Mouse (Mus musculus) ovary, adult 10 weeks (tissue): ENCODE measurements around the gene Eif3a. TPM values are rescaled to one million over a fixed set of nuclear protein-coding genes. Genes with fewer than 3 reads are reported as not detected.

Source experiments
- polyA plus RNA-seq: library from polyadenylated mRNA; stranded (reverse); fragments of 350-450 nt; fragmentation: Illumina TruSeq; extraction: RNeasy Lipid Tissue Mini Kit (QIAGEN cat#74804); gene quantifications from one replicate; pipeline ENCODE4 v1.2.3, GENCODE M21; 2014

Gene Eif3a
- 332 TPM for polyA plus RNA-seq

GRCm38 (mm10) chr19:60790551-60791161, at the start of gene Eif3a:
Gene Eif3a, minus strand, starts transcription at chr19:60790658.

GRCm38 (mm10) chr19:60811098-60812035, 20.9 kb upstream of the Eif3a start, which contains the start of gene Fam45a:
Gene Fam45a, plus strand, starts transcription at chr19:60811585.

DNA sequence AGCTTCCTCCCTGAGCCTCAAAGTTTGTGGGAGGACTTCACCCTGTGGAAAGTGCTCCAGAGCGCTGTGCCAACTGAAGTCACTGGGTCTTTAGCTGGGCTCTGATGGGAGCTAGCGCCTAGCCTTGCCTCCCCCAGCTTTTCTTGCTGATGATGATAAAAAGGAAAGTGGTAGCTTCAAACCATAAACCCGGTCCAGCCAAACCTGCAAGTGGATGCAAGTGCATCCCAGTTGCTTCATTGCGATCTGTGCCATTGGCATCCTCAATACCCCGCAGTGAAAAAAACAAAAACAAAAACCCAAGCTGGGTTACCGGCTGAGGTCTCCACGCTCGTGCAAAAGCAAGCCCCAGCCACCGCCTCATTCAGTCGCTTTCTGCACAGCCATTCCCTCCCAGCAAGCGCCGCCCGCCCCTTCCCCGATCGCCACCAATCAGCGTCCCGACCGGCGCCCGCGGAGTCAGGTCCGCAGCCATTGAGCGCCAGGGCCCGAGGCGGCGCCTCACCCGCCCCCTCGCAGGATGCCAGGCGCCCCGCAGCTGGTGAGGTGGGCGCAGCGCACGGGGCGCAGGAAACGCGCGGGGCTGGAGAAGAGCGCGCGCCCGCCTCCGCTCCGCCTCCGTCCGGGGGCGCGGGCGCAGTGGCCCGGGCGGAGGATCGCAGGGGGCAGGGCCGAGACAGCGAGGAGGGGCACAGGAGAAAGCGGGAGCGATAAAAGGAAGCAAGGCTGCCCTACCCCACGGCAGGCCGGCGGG, 34.8 kb downstream of the Eif3a start, which contains the start of gene Nanos1:
Nanos1 (plus strand) TSS at position 550 of the 754 bp plus-strand sequence.

Other genes with a start within 250 kb of the Eif3a start
- gene Cacul1, start 209.6 kb downstream of the Eif3a start, polyA plus RNA-seq = 92.0 TPM
- gene Nanos1, start 34.7 kb downstream of the Eif3a start, polyA plus RNA-seq = 7.2 TPM
- 84.0 TPM for gene Fam45a, start 20.9 kb upstream of the Eif3a start, polyA plus RNA-seq
- gene Sfxn4, start 70.8 kb upstream of the Eif3a start, polyA plus RNA-seq = 9.6 TPM
- 210 TPM for gene Prdx3, start 83.9 kb upstream of the Eif3a start, polyA plus RNA-seq
- gene Grk5, start 99.1 kb upstream of the Eif3a start, polyA plus RNA-seq = 18.6 TPM